8 mouse cellular contexts compared by ENCODE assay signal in genomic region chr1:135313284-135314031, GRCm38 (mm10). TPM values are rescaled to one million over a fixed set of nuclear protein-coding genes. Genes with fewer than 3 reads are reported as not detected.
DNase-seq lines count a peak whose midpoint lies in the region; ATAC-seq and TF ChIP-seq lines count a peak whose summit lies in the region.

Gene Timm17a (minus strand): TSS chr1:135313778.

- no peak for TF ChIP-seq CTCF in cortical plate, adult 2 months (IDR thresholded peaks at IDR 0.05; ENCODE audit: extremely low read depth, insufficient read depth, low read length)

- peak within 1 kb of the TSS; percentile 90 for H3K4me3 ChIP-seq in cortical plate, adult 2 months (ENCODE audit: insufficient read depth, low read length)
- H3K4me3 ChIP-seq in megakaryocyte, embryonic 14.5 days (replicated peaks), result peak within 1 kb of the TSS; percentile 99

- peak; percentile 83 for TF ChIP-seq POLR2A in cortical plate, adult 2 months (IDR thresholded peaks at IDR 0.05; ENCODE audit: extremely low read depth, insufficient read depth, low read length)

- peaks cover 3% of the 10 kb centered on the region for H3K4me1 ChIP-seq in cortical plate, adult 2 months (ENCODE audit: control insufficient read depth, insufficient read depth, low read length)
- H3K4me1 ChIP-seq in megakaryocyte, embryonic 14.5 days, result peaks cover 23% of the 10 kb centered on the region

- peaks cover 23% of the 10 kb centered on the region for H3K36me3 ChIP-seq in megakaryocyte, embryonic 14.5 days (replicated peaks; ENCODE audit: low read length)

- DNase-seq in gastrocnemius, adult 8-10 months (ENCODE audit: low spot score in 2 of 2), result peak; percentile 88 to 90
- DNase-seq in hindlimb bud, embryonic 11.5 days (ENCODE audit: extremely low spot score, low read depth, low spot score), result peak; percentile 67
- DNase-seq in left cerebral cortex, adult 8-10 months (ENCODE audit: low spot score in 2 of 2), result peak; percentile 88 to 91
- peak; percentile 97 for DNase-seq in right cerebral cortex, postnatal 10 days (ENCODE audit: low spot score in 2 of 2)
- peak; percentile 82 for DNase-seq in urinary bladder, postnatal 25 days (ENCODE audit: low spot score)

- H3K27me3 ChIP-seq in megakaryocyte, embryonic 14.5 days (replicated peaks), result peaks cover 8% of the 10 kb centered on the region

- ATAC-seq in activated CD4-positive, CD25-positive, alpha-beta regulatory T cell, adult 4 months, result peak; percentile 100

- peak within 1 kb of the TSS; percentile 57 for H3K27ac ChIP-seq in cortical plate, adult 2 months (ENCODE audit: insufficient read depth, low read length)

- H3K9me3 ChIP-seq in megakaryocyte, embryonic 14.5 days, result no peaks in the 10 kb centered on the region

RNA-seq across cellular contexts. Expression of gene Timm17a, which starts in this region (rescaled TPM):
- polyA plus RNA-seq in activated CD4-positive, CD25-positive, alpha-beta regulatory T cell, adult 4 months (2017; shearing (Covaris generic)), result 100 to 1,000 TPM; 181 to 212 TPM
- 82.7 and 88.6 TPM in 2 replicates for polyA plus RNA-seq in cortical plate, adult 2 months (2012; rRNA removed)
- total RNA-seq in gastrocnemius, adult 8-10 months (2022), result 100 to 1,000 TPM; 246 to 345 (median 298) TPM
- 100 to 1,000 TPM; 171 to 192 (median 176) TPM for total RNA-seq in left cerebral cortex, adult 8-10 months (2022)
- 2.2 and 5.0 TPM in 2 replicates for polyA plus RNA-seq in megakaryocyte, embryonic 14.5 days (2012; ENCODE audit: insufficient read depth, low replicate concordance)

Comparison
In these comparisons a context has a peak if more than half of its experiments do, and no peak if none do; other contexts are left out.
1. Peak in every context shown above with its lines: DNase-seq, ATAC-seq, H3K4me3 ChIP-seq and H3K27ac ChIP-seq.
2. RNA of gene Timm17a (polyA plus RNA-seq): 181 to 212 TPM in activated CD4-positive, CD25-positive, alpha-beta regulatory T cell, adult 4 months and 82.7 to 88.6 TPM in cortical plate, adult 2 months; 2.2 to 5.0 TPM in megakaryocyte, embryonic 14.5 days; every median in the first group is over 10 times any median in the second.